Mouse (Mus musculus) hindbrain, embryonic 12.5 days (tissue): ENCODE measurements around the gene Galm. TPM values are rescaled to one million over a fixed set of nuclear protein-coding genes. Genes with fewer than 3 reads are reported as not detected.
A peak's percentile ranks its signal among the peaks of the same experiment; 100 is the strongest.

Experiments used
- ATAC-seq: fragments of 200-750 bp; cut with Nextera tagmentation; 2 replicates; pipeline ENCODE4 v1.8.0; 2017; ENCODE audit warnings: moderate TSS enrichment; ENCODE audit not compliant: low FRiP score
- H3K27ac ChIP-seq: fragments of 300-500 bp; sonication (generic); 2 replicates; pipeline ENCODE4 v1.5.1; 2016; ENCODE audit warnings: mild to moderate bottlenecking
- H3K27me3 ChIP-seq: fragments of 300-500 bp; sonication (generic); 2 replicates; pipeline ENCODE4 v1.6.1; 2016; ENCODE audit warnings: mild to moderate bottlenecking
- H3K36me3 ChIP-seq: fragments of 300-500 bp; sonication (generic); 2 replicates; pipeline ENCODE4 v1.6.1; 2016; ENCODE audit warnings: mild to moderate bottlenecking
- H3K4me1 ChIP-seq: fragments of 300-500 bp; sonication (generic); 2 replicates; pipeline ENCODE4 v1.6.1; 2016
- H3K4me2 ChIP-seq: fragments of 300-500 bp; sonication (generic); replicated peaks from 2 replicates; pipeline ENCODE4 v1.6.1; 2016; ENCODE audit warnings: mild to moderate bottlenecking
- H3K4me3 ChIP-seq: fragments of 300-500 bp; sonication (generic); 2 replicates; pipeline ENCODE4 v1.5.1; 2016; ENCODE audit warnings: mild to moderate bottlenecking
- H3K9ac ChIP-seq: fragments of 300-500 bp; sonication (generic); 2 replicates; pipeline ENCODE4 v1.6.1; 2016; ENCODE audit warnings: mild to moderate bottlenecking, moderate library complexity
- H3K9me3 ChIP-seq: fragments of 300-500 bp; sonication (generic); replicated peaks from 2 replicates; pipeline ENCODE4 v1.6.1; 2016; ENCODE audit warnings: mild to moderate bottlenecking
- WGBS: fragments of 180-500 bp; shearing (Covaris S2); methylation state at CpG from one replicate; pipeline ENCODE4 v1.1.7; 2016; 5-methylcytosine and 5-hydroxymethylcytosine counted together
- polyA plus RNA-seq: library from polyadenylated mRNA; unstranded; fragments of >200 nt; fragmentation: Nextera tagmentation; extraction: Ambion mirVana; gene quantifications from 2 replicates; pipeline ENCODE4 v1.2.1, GENCODE M21; 2016

The Galm gene
- polyA plus RNA-seq, 1 experiment from 2014 or later, result 9.1 TPM

GRCm38 (mm10) chr17:80153631-80154030 lies 26.4 kb downstream of the Galm start:
- Histone ChIP-seq H3K4me1 (peaks cover 5% of the 10 kb centered on the region), H3K27ac (no peak overlapping the region), H3K9me3 (no peaks in the 10 kb centered on the region), H3K4me2 (no peak overlapping the region), H3K9ac (no peak overlapping the region), H3K36me3 (no peaks in the 10 kb centered on the region), H3K4me3 (no peak overlapping the region), H3K27me3 (no peaks in the 10 kb centered on the region)
- WGBS, result 63% methylated on average over 2 of the region's 2 CpGs
- ATAC-seq, result no peak

- no peak for ATAC-seq
- Histone ChIP-seq H3K4me1 (no peaks in the 10 kb centered on the region), H3K27ac (no peak overlapping the region), H3K4me2 (no peak overlapping the region), H3K9me3 (no peaks in the 10 kb centered on the region), H3K36me3 (no peaks in the 10 kb centered on the region), H3K27me3 (no peaks in the 10 kb centered on the region), H3K4me3 (no peak overlapping the region), H3K9ac (no peak overlapping the region)
- WGBS, result 90% methylated on average over 8 of the region's 8 CpGs
These were observed 29.6 kb downstream of the Galm start for GRCm38 (mm10) chr17:80156905-80157304.

GRCm38 (mm10) chr17:80157489-80157888 lies 30.2 kb downstream of the Galm start:
- no peak overlapping the region for H3K9ac ChIP-seq
- no peak overlapping the region for H3K4me3 ChIP-seq
- no peaks in the 10 kb centered on the region for H3K36me3 ChIP-seq
- H3K4me2 ChIP-seq, result no peak overlapping the region
- H3K27me3 ChIP-seq, result no peaks in the 10 kb centered on the region
- no peak overlapping the region for H3K27ac ChIP-seq
- WGBS, result 93% methylated on average over 6 of the region's 6 CpGs
- no peaks in the 10 kb centered on the region for H3K4me1 ChIP-seq
- H3K9me3 ChIP-seq, result no peaks in the 10 kb centered on the region
- no peak for ATAC-seq

- Histone ChIP-seq H3K36me3 (no peaks in the 10 kb centered on the region), H3K27ac (no peak overlapping the region), H3K4me3 (no peak overlapping the region), H3K4me1 (no peaks in the 10 kb centered on the region), H3K27me3 (no peaks in the 10 kb centered on the region), H3K4me2 (no peak overlapping the region), H3K9ac (no peak overlapping the region), H3K9me3 (no peaks in the 10 kb centered on the region)
- ATAC-seq, result no peak
- WGBS, result 75% methylated on average over 5 of the region's 5 CpGs
These were observed 33.2 kb downstream of the Galm start for GRCm38 (mm10) chr17:80160454-80160853.

GRCm38 (mm10) chr17:80163991-80164390 lies 36.7 kb downstream of the Galm start:
- Histone ChIP-seq H3K4me2 (no peak overlapping the region), H3K9me3 (no peaks in the 10 kb centered on the region), H3K9ac (no peak overlapping the region), H3K27me3 (no peaks in the 10 kb centered on the region), H3K4me3 (no peak overlapping the region), H3K36me3 (no peaks in the 10 kb centered on the region), H3K4me1 (peaks cover 15% of the 10 kb centered on the region), H3K27ac (no peak overlapping the region)
- ATAC-seq, result no peak
- WGBS, result 89% methylated on average over 8 of the region's 8 CpGs

- Histone ChIP-seq H3K4me2 (no peak overlapping the region), H3K9me3 (no peaks in the 10 kb centered on the region), H3K4me3 (no peak overlapping the region), H3K27me3 (no peaks in the 10 kb centered on the region), H3K36me3 (no peaks in the 10 kb centered on the region), H3K4me1 (peaks cover 18% of the 10 kb centered on the region), H3K27ac (no peak overlapping the region), H3K9ac (no peak overlapping the region)
- WGBS, result 85% methylated on average over 6 of the region's 6 CpGs
- no peak for ATAC-seq
These were observed 38.5 kb downstream of the Galm start for GRCm38 (mm10) chr17:80165741-80166140.

- no peak overlapping the region for H3K4me3 ChIP-seq
- no peaks in the 10 kb centered on the region for H3K27me3 ChIP-seq
- WGBS, result 87% methylated on average over 6 of the region's 6 CpGs
- H3K9ac ChIP-seq, result no peak overlapping the region
- no peak for ATAC-seq
- H3K27ac ChIP-seq, result no peak overlapping the region
- H3K9me3 ChIP-seq, result no peaks in the 10 kb centered on the region
- no peaks in the 10 kb centered on the region for H3K36me3 ChIP-seq
- no peak overlapping the region for H3K4me2 ChIP-seq
- peaks cover 18% of the 10 kb centered on the region for H3K4me1 ChIP-seq
These were observed 39.1 kb downstream of the Galm start for GRCm38 (mm10) chr17:80166346-80166745.

GRCm38 (mm10) chr17:80167436-80167835 lies 40.2 kb downstream of the Galm start:
- Histone ChIP-seq H3K27ac (no peak overlapping the region), H3K4me1 (peaks cover 18% of the 10 kb centered on the region), H3K4me2 (no peak overlapping the region), H3K4me3 (no peak overlapping the region), H3K9me3 (no peaks in the 10 kb centered on the region), H3K9ac (no peak overlapping the region), H3K36me3 (no peaks in the 10 kb centered on the region), H3K27me3 (no peaks in the 10 kb centered on the region)
- ATAC-seq, result no peak
- 54% methylated on average over 4 of the region's 4 CpGs for WGBS

- no peaks in the 10 kb centered on the region for H3K36me3 ChIP-seq
- H3K27ac ChIP-seq, result no peak overlapping the region
- no peaks in the 10 kb centered on the region for H3K27me3 ChIP-seq
- H3K9me3 ChIP-seq, result no peaks in the 10 kb centered on the region
- WGBS, result 58% methylated on average over 7 of the region's 7 CpGs
- peaks cover 18% of the 10 kb centered on the region for H3K4me1 ChIP-seq
- H3K9ac ChIP-seq, result no peak overlapping the region
- no peak overlapping the region; the same call in 1 of the 2 replicates for H3K4me2 ChIP-seq
- ATAC-seq, result peak; percentile 42
- no peak overlapping the region for H3K4me3 ChIP-seq
These were observed 40.6 kb downstream of the Galm start for GRCm38 (mm10) chr17:80167851-80168251.

- H3K4me2 ChIP-seq, result peak overlapping the region; percentile 46
- H3K9me3 ChIP-seq, result no peaks in the 10 kb centered on the region
- 23% methylated on average over 16 of the region's 16 CpGs for WGBS
- H3K27me3 ChIP-seq, result no peaks in the 10 kb centered on the region
- H3K4me1 ChIP-seq, result peaks cover 18% of the 10 kb centered on the region
- no peak overlapping the region for H3K4me3 ChIP-seq
- H3K36me3 ChIP-seq, result no peaks in the 10 kb centered on the region
- peak overlapping the region; percentile 64; the same call in 1 of the 2 replicates for H3K27ac ChIP-seq
- ATAC-seq, result peak; percentile 81
- H3K9ac ChIP-seq, result 0 out of 2 replicates have a peak overlapping the region, but pooled peaks have one; percentile 23
These were observed 41.3 kb downstream of the Galm start for GRCm38 (mm10) chr17:80168425-80169182.

- H3K9me3 ChIP-seq, result no peaks in the 10 kb centered on the region
- H3K4me2 ChIP-seq, result no peak overlapping the region
- H3K36me3 ChIP-seq, result no peaks in the 10 kb centered on the region
- no peak overlapping the region for H3K9ac ChIP-seq
- H3K4me1 ChIP-seq, result peaks cover 18% of the 10 kb centered on the region
- H3K4me3 ChIP-seq, result no peak overlapping the region
- no peak for ATAC-seq
- 91% methylated on average over 6 of the region's 6 CpGs for WGBS
- no peaks in the 10 kb centered on the region for H3K27me3 ChIP-seq
- no peak overlapping the region for H3K27ac ChIP-seq
These were observed 42.5 kb downstream of the Galm start for GRCm38 (mm10) chr17:80169792-80170191.

GRCm38 (mm10) chr17:80170951-80171350 lies 43.7 kb downstream of the Galm start:
- Histone ChIP-seq H3K9ac (no peak overlapping the region), H3K4me2 (no peak overlapping the region), H3K27me3 (no peaks in the 10 kb centered on the region), H3K27ac (no peak overlapping the region), H3K9me3 (no peaks in the 10 kb centered on the region), H3K36me3 (no peaks in the 10 kb centered on the region), H3K4me1 (peaks cover 18% of the 10 kb centered on the region), H3K4me3 (no peak overlapping the region)
- 93% methylated on average over 7 of the region's 7 CpGs for WGBS
- ATAC-seq, result no peak

- no peaks in the 10 kb centered on the region for H3K27me3 ChIP-seq
- no peak overlapping the region for H3K9ac ChIP-seq
- no peak overlapping the region for H3K4me2 ChIP-seq
- no peaks in the 10 kb centered on the region for H3K9me3 ChIP-seq
- no peaks in the 10 kb centered on the region for H3K36me3 ChIP-seq
- H3K4me1 ChIP-seq, result peaks cover 18% of the 10 kb centered on the region
- no peak overlapping the region for H3K4me3 ChIP-seq
- no peak overlapping the region for H3K27ac ChIP-seq
- ATAC-seq, result no peak
- 88% methylated on average over 4 of the region's 4 CpGs for WGBS
These were observed 44.7 kb downstream of the Galm start for GRCm38 (mm10) chr17:80171948-80172347.
